Mouse (Mus musculus) CH12.LX (cell line): Measurements from ENCODE around the gene Cisd3.

Experiments
- SIN3A ChIP-seq: IDR thresholded peaks from 2 replicates; pipeline ENCODE4 v1.6.1; 2012; ENCODE audit warnings: low read length, improper control_type of control experiment, inconsistent platforms
- UBTF ChIP-seq: IDR thresholded peaks from 2 replicates; pipeline ENCODE4 v1.6.1; 2012; ENCODE audit warnings: low read depth, mild to moderate bottlenecking, inconsistent platforms, low read length, improper control_type of control experiment, moderate library complexity

- TF ChIP-seq UBTF (no peak), SIN3A (no peak)
Observed at GRCm38 (mm10) chr11:97670234-97671176, 15.1 kb upstream of the Cisd3 start.
